In the genomic region with DNA sequence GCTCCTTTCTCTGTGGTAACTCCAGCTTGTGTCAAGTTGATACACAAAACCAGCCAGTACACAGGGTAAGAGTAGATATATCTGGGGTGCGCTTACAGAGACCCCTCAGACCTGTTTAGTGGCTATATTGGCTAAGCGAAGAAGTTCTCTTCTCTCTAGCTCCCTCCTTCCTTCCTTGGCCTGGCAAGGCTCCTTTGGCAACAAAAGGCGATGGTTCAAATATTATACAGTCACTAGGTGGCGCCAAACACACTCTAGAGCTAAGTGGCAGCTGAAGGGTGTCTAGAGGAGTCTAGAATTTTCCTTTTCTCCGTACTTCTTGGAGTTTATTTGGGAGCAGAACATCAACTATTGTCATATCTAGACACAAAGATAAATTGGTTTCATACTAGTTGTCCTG, we compare ENCODE assay signal across 11 mouse cellular contexts. TPM values are rescaled to one million over a fixed set of nuclear protein-coding genes. Genes with fewer than 3 reads are reported as not detected.
DNase-seq lines count a peak whose midpoint lies in the region; ATAC-seq and TF ChIP-seq lines count a peak whose summit lies in the region.
"Had no signal": no experiment of that assay in that cellular context is flagged by ENCODE, and none has a peak within 500 bp of the region (broad histone marks: within the 10 kb centered on the region; RNA-seq: fewer than 3 reads in every experiment).

No protein-coding gene starts in this region.

- H3K36me3 ChIP-seq in hindbrain, embryonic 10.5 days = no peaks in the 10 kb centered on the region
- H3K36me3 ChIP-seq in hindbrain, embryonic 13.5 days = no peaks in the 10 kb centered on the region
- no peaks in the 10 kb centered on the region for H3K36me3 ChIP-seq in forebrain, postnatal 0 days (ENCODE audit: insufficient read depth)
- H3K36me3 ChIP-seq: embryonic facial prominence, embryonic 13.5 days; limb, embryonic 15.5 days had no signal

- no peaks in the 10 kb centered on the region for H3K9me3 ChIP-seq in hindbrain, embryonic 10.5 days
- no peaks in the 10 kb centered on the region for H3K9me3 ChIP-seq in hindbrain, embryonic 13.5 days
- no peaks in the 10 kb centered on the region for H3K9me3 ChIP-seq in forebrain, postnatal 0 days (ENCODE audit: low read length)
- H3K9me3 ChIP-seq: embryonic facial prominence, embryonic 13.5 days; limb, embryonic 15.5 days had no signal

- H3K27me3 ChIP-seq in hindbrain, embryonic 10.5 days (ENCODE audit: insufficient read depth, poor library complexity, severe bottlenecking) = no peaks in the 10 kb centered on the region
- H3K27me3 ChIP-seq in hindbrain, embryonic 13.5 days = no peaks in the 10 kb centered on the region
- H3K27me3 ChIP-seq in forebrain, postnatal 0 days (ENCODE audit: insufficient read depth, low read length) = no peaks in the 10 kb centered on the region
- H3K27me3 ChIP-seq: embryonic facial prominence, embryonic 13.5 days; limb, embryonic 15.5 days had no signal

- intact Hi-C loops in left cerebral cortex, postnatal 14 days (cut with DNase I) = loop anchor here (2.0 to 10.0 kb wide), 3 partner anchors 135 to 421 kb away; no protein-coding TSS in a partner anchor

- no peaks in the 10 kb centered on the region for H3K4me1 ChIP-seq in hindbrain, embryonic 10.5 days (replicated peaks)
- no peaks in the 10 kb centered on the region for H3K4me1 ChIP-seq in hindbrain, embryonic 13.5 days (replicated peaks)
- no peaks in the 10 kb centered on the region for H3K4me1 ChIP-seq in forebrain, postnatal 0 days (ENCODE audit: insufficient read depth)
- H3K4me1 ChIP-seq: embryonic facial prominence, embryonic 13.5 days; limb, embryonic 15.5 days had no signal

- TF ChIP-seq CTCF in forebrain, postnatal 0 days (IDR thresholded peaks at IDR 0.05; ENCODE audit: low read depth) = peak; percentile 73

- no peak overlapping the region for H3K9ac ChIP-seq in hindbrain, embryonic 13.5 days
- H3K9ac ChIP-seq in forebrain, postnatal 0 days = no peak overlapping the region
- H3K9ac ChIP-seq: embryonic facial prominence, embryonic 13.5 days; limb, embryonic 15.5 days had no signal

- peak; percentile 41 for DNase-seq in hindbrain, embryonic 10.5 days (ENCODE audit: low spot score)
- DNase-seq in CD4-positive helper T cell, adult 2 months (ENCODE audit: low read depth, low spot score) = peak; percentile 6
- peak; percentile 74 for DNase-seq in R1 (ENCODE audit: low read depth, low spot score)
- DNase-seq in forebrain, postnatal 0 days = peak; percentile 84
- peak; percentile 68 to 76 for DNase-seq in left cerebral cortex, postnatal 14 days (ENCODE audit: low spot score in 2 of 2)
- peak; percentile 44 for DNase-seq in right cerebral cortex, postnatal 14 days
- no peak for DNase-seq in spleen, adult 12 weeks (ENCODE audit: low spot score)

- no peak overlapping the region for H3K27ac ChIP-seq in hindbrain, embryonic 10.5 days
- H3K27ac ChIP-seq in hindbrain, embryonic 13.5 days = no peak overlapping the region
- no peak overlapping the region for H3K27ac ChIP-seq in forebrain, postnatal 0 days (ENCODE audit: low read depth, low read length)
- H3K27ac ChIP-seq: embryonic facial prominence, embryonic 13.5 days; limb, embryonic 15.5 days had no signal

- H3K4me2 ChIP-seq in hindbrain, embryonic 13.5 days = no peak overlapping the region
- no peak overlapping the region for H3K4me2 ChIP-seq in forebrain, postnatal 0 days (ENCODE audit: low read depth)
- H3K4me2 ChIP-seq: embryonic facial prominence, embryonic 13.5 days; limb, embryonic 15.5 days had no signal

- H3K4me3 ChIP-seq in hindbrain, embryonic 10.5 days = no peak overlapping the region
- H3K4me3 ChIP-seq in hindbrain, embryonic 13.5 days = no peak overlapping the region
- H3K4me3 ChIP-seq in forebrain, postnatal 0 days (ENCODE audit: low read depth, low read length) = no peak overlapping the region
- H3K4me3 ChIP-seq: embryonic facial prominence, embryonic 13.5 days; limb, embryonic 15.5 days had no signal

- ATAC-seq in hindbrain, embryonic 13.5 days (ENCODE audit: low FRiP score) = no peak
- 0 out of 2 replicates have a peak, but pooled peaks have one; percentile 18 for ATAC-seq in forebrain, postnatal 0 days

- WGBS in hindbrain, embryonic 10.5 days = 32% methylated on average over 5 of the region's 5 CpGs
- 34% methylated on average over 5 of the region's 5 CpGs for WGBS in hindbrain, embryonic 13.5 days
- 28% methylated on average over 5 of the region's 5 CpGs for WGBS in forebrain, postnatal 0 days

RNA-seq across cellular contexts. Expression of gene Ces1a, which starts 37.7 kb away (rescaled TPM):
- not detected in 2 replicates for polyA plus RNA-seq in hindbrain, embryonic 10.5 days (2016; fragmentation: Nextera tagmentation; extraction: Ambion mirVana)
- not detected in 2 replicates for polyA plus RNA-seq in hindbrain, embryonic 13.5 days (2015; fragmentation: Nextera tagmentation; extraction: Ambion mirVana)
- not detected in 2 replicates for total RNA-seq in forebrain, postnatal 0 days (2014; rRNA removed)
- polyA plus RNA-seq in forebrain, postnatal 0 days (2015; fragmentation: Nextera tagmentation; extraction: Ambion mirVana) = not detected in 2 replicates
- under 1 TPM in 1 of 2 experiments, not detected in 1; 0.17 TPM for total RNA-seq in left cerebral cortex, postnatal 14 days (2021)
- polyA plus RNA-seq: limb, embryonic 15.5 days; stomach, embryonic 16.5 days had no signal

RNA-seq across cellular contexts. Expression of gene Slc6a2, which starts 50.4 kb away (rescaled TPM):
- polyA plus RNA-seq in hindbrain, embryonic 10.5 days (2016; fragmentation: Nextera tagmentation; extraction: Ambion mirVana) = 0.09 and 0.22 TPM in 2 replicates
- polyA plus RNA-seq in hindbrain, embryonic 13.5 days (2015; fragmentation: Nextera tagmentation; extraction: Ambion mirVana) = 1.2 and 2.6 TPM in 2 replicates
- 0.08 TPM in 1 of 2 replicates, not detected in the other for total RNA-seq in forebrain, postnatal 0 days (2014; rRNA removed)
- not detected in 2 replicates for polyA plus RNA-seq in forebrain, postnatal 0 days (2015; fragmentation: Nextera tagmentation; extraction: Ambion mirVana)
- total RNA-seq in left cerebral cortex, postnatal 14 days (2021) = under 1 TPM; 0.11 to 0.34 TPM
